Mouse (Mus musculus) intestine, embryonic 15.5 days (tissue): ENCODE data around the gene Narfl. TPM values are rescaled to one million over a fixed set of nuclear protein-coding genes. Genes with fewer than 3 reads are reported as not detected.

ENCODE experiments used
- ATAC-seq: fragments of 200-750 bp; cut with Nextera tagmentation; 2 replicates; pipeline ENCODE4 v1.8.0; 2017; ENCODE audit warnings: moderate TSS enrichment, moderate library complexity
- H3K27ac ChIP-seq: fragments of 300-500 bp; sonication (generic); 2 replicates; pipeline ENCODE4 v1.5.1; 2015; ENCODE audit warnings: mild to moderate bottlenecking, inconsistent platforms
- H3K27me3 ChIP-seq: fragments of 300-500 bp; sonication (generic); replicated peaks from 2 replicates; pipeline ENCODE4 v1.6.1; 2015; ENCODE audit warnings: inconsistent platforms
- H3K36me3 ChIP-seq: fragments of 300-500 bp; sonication (generic); 2 replicates; pipeline ENCODE4 v1.6.1; 2015; ENCODE audit warnings: inconsistent platforms
- H3K4me1 ChIP-seq: fragments of 300-500 bp; sonication (generic); replicated peaks from 2 replicates; pipeline ENCODE4 v1.6.1; 2015; ENCODE audit warnings: inconsistent platforms
- H3K4me2 ChIP-seq: fragments of 300-500 bp; sonication (generic); replicated peaks from 2 replicates; pipeline ENCODE4 v1.6.1; 2015; ENCODE audit warnings: mild to moderate bottlenecking, inconsistent platforms
- H3K4me3 ChIP-seq: fragments of 300-500 bp; sonication (generic); replicated peaks from 2 replicates; pipeline ENCODE4 v1.5.1; 2015; ENCODE audit warnings: inconsistent platforms
- H3K9ac ChIP-seq: fragments of 300-500 bp; sonication (generic); 2 replicates; pipeline ENCODE4 v1.6.1; 2015; ENCODE audit warnings: inconsistent platforms
- H3K9me3 ChIP-seq: fragments of 300-500 bp; sonication (generic); 2 replicates; pipeline ENCODE4 v1.6.1; 2016; ENCODE audit warnings: inconsistent platforms
- WGBS: fragments of 180-500 bp; shearing (Covaris S2); methylation state at CpG from one replicate; pipeline ENCODE4 v1.1.7; 2015; 5-methylcytosine and 5-hydroxymethylcytosine counted together
- polyA plus RNA-seq: library from polyadenylated mRNA; unstranded; fragments of >200 nt; fragmentation: Nextera tagmentation; extraction: Ambion mirVana; gene quantifications from 2 replicates; pipeline ENCODE4 v1.2.1, GENCODE M21; 2015

The Narfl gene
- polyA plus RNA-seq, 1 experiment from 2014 or later = 29.0 TPM

GRCm38 (mm10) chr17:25748238-25748637 is 25.3 kb upstream of the Narfl start:
- Histone ChIP-seq H3K9ac (no peak overlapping the region), H3K9me3 (no peaks in the 10 kb centered on the region), H3K27me3 (no peaks in the 10 kb centered on the region), H3K4me3 (no peak overlapping the region), H3K4me1 (peaks cover 5% of the 10 kb centered on the region; the same call in 1 of the 2 replicates), H3K27ac (no peak overlapping the region), H3K4me2 (no peak overlapping the region), H3K36me3 (no peaks in the 10 kb centered on the region)
- WGBS = 82% methylated on average over 4 of the region's 4 CpGs
- no peak for ATAC-seq

DNA sequence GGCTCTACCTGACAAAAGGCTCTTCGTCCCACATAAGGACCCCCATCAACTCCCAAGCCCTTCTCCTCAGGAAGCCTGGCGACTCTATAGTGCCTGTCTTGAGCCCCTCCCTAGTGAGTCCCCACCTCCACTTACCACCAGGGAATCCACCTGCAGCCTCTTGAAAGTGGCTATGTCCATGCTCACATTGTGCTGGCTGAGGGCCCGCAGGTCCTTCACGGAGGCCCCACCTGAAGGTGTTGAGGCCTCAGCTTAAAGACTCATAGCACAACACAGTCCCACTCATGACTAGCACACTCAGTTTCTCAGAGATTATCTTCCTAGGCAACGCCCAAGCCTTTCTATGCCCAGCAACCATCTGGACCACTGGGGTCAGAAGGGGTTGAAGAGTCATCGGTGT is 24.3 kb upstream of the Narfl start:
- 86% methylated on average over 6 of the region's 6 CpGs for WGBS
- Histone ChIP-seq H3K9ac (no peak overlapping the region), H3K4me1 (peaks cover 5% of the 10 kb centered on the region; the same call in 1 of the 2 replicates), H3K36me3 (no peaks in the 10 kb centered on the region), H3K4me3 (no peak overlapping the region), H3K27me3 (no peaks in the 10 kb centered on the region), H3K9me3 (no peaks in the 10 kb centered on the region), H3K4me2 (no peak overlapping the region), H3K27ac (no peak overlapping the region)
- no peak for ATAC-seq

GRCm38 (mm10) chr17:25751446-25751845 is 22.1 kb upstream of the Narfl start:
- no peak overlapping the region for H3K4me2 ChIP-seq
- WGBS = 31% methylated on average over 5 of the region's 5 CpGs
- peaks cover 5% of the 10 kb centered on the region; the same call in 1 of the 2 replicates for H3K4me1 ChIP-seq
- H3K27me3 ChIP-seq = no peaks in the 10 kb centered on the region
- H3K9ac ChIP-seq = no peak overlapping the region
- no peak for ATAC-seq
- H3K36me3 ChIP-seq = no peaks in the 10 kb centered on the region
- no peak overlapping the region for H3K4me3 ChIP-seq
- no peak overlapping the region for H3K27ac ChIP-seq
- H3K9me3 ChIP-seq = no peaks in the 10 kb centered on the region

- WGBS = 78% methylated on average over 9 of the region's 9 CpGs
- ATAC-seq = peak; percentile 37; the same call in 1 of the 2 replicates
These were observed 19.3 kb upstream of the Narfl start, which contains the start of gene Msln for GRCm38 (mm10) chr17:25754241-25754640. Gene Msln, minus strand, starts transcription at chr17:25754378.

GRCm38 (mm10) chr17:25755086-25755485 is 18.5 kb upstream of the Narfl start:
- H3K27ac ChIP-seq = no peak overlapping the region
- no peak overlapping the region for H3K9ac ChIP-seq
- H3K36me3 ChIP-seq = no peaks in the 10 kb centered on the region

More at GRCm38 (mm10) chr17:25754241-25754640, 19.3 kb upstream of the Narfl start, which contains the start of gene Msln:
- Histone ChIP-seq H3K4me2 (no peak within 1 kb of the TSS), H3K27me3 (no peaks in the 10 kb centered on the region), H3K9me3 (no peaks in the 10 kb centered on the region), H3K9ac (no peak within 1 kb of the TSS), H3K4me1 (peaks cover 5% of the 10 kb centered on the region; the same call in 1 of the 2 replicates), H3K4me3 (no peak within 1 kb of the TSS), H3K36me3 (no peaks in the 10 kb centered on the region), H3K27ac (no peak within 1 kb of the TSS)

GRCm38 (mm10) chr17:25755627-25756377 is 17.8 kb upstream of the Narfl start:
- no peak overlapping the region for H3K4me3 ChIP-seq
- H3K4me1 ChIP-seq = peaks cover 5% of the 10 kb centered on the region; the same call in 1 of the 2 replicates
- no peaks in the 10 kb centered on the region for H3K36me3 ChIP-seq
- no peak overlapping the region for H3K9ac ChIP-seq
- H3K9me3 ChIP-seq = no peaks in the 10 kb centered on the region
- no peaks in the 10 kb centered on the region for H3K27me3 ChIP-seq
- H3K4me2 ChIP-seq = no peak overlapping the region
- H3K27ac ChIP-seq = no peak overlapping the region
- peak; percentile 57 for ATAC-seq
- WGBS = 12% methylated on average over 4 of the region's 4 CpGs

More at GRCm38 (mm10) chr17:25755086-25755485, 18.5 kb upstream of the Narfl start:
- Histone ChIP-seq H3K27me3 (no peaks in the 10 kb centered on the region), H3K4me1 (peaks cover 5% of the 10 kb centered on the region; the same call in 1 of the 2 replicates), H3K4me2 (no peak overlapping the region), H3K9me3 (no peaks in the 10 kb centered on the region), H3K4me3 (no peak overlapping the region)
- ATAC-seq = no peak
- WGBS = 77% methylated on average over 4 of the region's 4 CpGs

DNA sequence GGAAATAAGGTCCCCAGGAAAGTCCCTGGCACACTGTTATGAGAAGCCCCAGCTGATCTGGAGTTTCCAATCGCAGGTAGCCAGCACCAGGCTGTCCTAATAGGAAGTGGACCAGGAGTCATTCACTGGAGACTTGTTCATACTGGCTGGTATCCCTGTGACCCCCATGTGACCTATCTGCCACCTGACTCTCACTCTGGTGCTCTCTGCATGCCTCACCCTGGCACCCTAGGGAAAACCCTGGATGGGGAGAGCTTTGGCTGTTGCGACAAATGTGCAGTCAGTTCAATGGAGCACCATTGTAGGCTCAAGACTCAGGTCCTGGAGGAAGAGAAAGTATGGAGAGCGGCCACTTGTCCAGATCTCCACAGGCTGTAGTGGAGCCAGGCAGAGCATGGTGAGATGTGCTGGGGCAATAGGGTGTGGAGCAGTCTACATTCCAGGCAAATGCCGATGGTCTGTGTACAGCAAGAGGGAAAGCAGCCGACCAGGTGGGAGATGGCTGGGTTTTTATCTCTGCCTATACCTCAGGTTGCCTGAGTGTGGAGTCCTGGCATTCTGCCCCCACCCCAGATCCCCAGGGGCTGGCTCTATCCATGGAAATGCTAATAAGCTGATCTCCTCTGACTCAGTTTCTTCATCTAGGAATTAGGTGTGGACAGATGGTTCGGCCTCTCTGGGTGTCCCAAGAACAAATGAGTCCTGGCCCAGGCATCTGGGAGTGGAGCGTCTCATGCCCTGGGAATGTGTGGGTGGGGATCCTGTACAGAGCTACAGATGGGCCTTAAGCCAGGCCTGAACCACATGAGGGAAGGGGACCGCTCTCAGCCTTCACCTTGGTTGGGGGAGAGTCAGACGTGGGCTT is 17.0 kb upstream of the Narfl start:
- no peaks in the 10 kb centered on the region for H3K9me3 ChIP-seq
- ATAC-seq = peak; percentile 62; the same call in 1 of the 2 replicates
- H3K4me2 ChIP-seq = no peak overlapping the region
- 66% methylated on average over 9 of the region's 9 CpGs for WGBS
- H3K27me3 ChIP-seq = no peaks in the 10 kb centered on the region
- peak overlapping the region; percentile 15; the same call in 1 of the 2 replicates for H3K27ac ChIP-seq
- peaks cover 1% of the 10 kb centered on the region; the same call in 1 of the 2 replicates for H3K4me1 ChIP-seq
- H3K4me3 ChIP-seq = no peak overlapping the region
- no peak overlapping the region for H3K9ac ChIP-seq
- H3K36me3 ChIP-seq = no peaks in the 10 kb centered on the region

DNA sequence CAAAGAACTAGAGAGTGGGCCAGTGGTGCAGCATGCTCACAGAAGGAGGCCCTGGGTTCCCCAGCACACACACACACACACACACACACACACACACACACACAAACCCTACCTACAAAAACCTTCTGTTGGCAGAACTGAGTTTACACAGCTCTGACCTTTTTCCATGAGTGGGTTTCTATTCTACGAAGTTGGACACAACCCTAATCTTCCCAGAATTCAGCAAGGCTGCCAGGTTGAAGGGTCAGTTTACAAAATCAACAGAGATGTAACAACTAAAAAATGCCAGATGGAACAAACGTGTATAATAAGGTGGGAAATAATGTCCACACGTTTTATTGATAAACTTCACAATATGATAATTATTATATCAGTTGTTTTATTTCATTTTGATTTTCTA is 15.9 kb upstream of the Narfl start:
- Histone ChIP-seq H3K9ac (no peak overlapping the region), H3K9me3 (no peaks in the 10 kb centered on the region), H3K36me3 (no peaks in the 10 kb centered on the region), H3K4me1 (no peaks in the 10 kb centered on the region; the same call in 1 of the 2 replicates), H3K27me3 (no peaks in the 10 kb centered on the region), H3K4me2 (no peak overlapping the region), H3K27ac (no peak overlapping the region), H3K4me3 (no peak overlapping the region)
- no peak for ATAC-seq
- 65% methylated on average over 3 of the region's 3 CpGs for WGBS

DNA sequence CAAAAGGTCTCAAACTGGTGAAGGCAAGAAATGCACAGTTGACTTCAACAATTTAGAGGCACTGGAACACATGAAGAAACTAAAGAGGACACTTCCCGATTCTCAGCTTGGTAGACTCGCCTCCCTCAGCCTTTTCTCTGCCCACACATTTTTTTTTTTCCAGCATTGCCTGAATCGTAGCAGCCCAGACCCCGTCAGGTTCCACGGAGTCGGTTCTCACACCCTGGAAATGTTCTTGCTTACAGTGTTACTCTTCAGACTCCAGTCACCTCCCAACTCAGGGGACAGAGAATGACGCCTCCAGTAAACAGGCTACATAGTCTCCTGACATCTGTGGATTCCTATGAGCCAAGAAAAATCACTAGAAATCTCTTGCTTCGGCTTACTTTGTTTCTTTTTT is 13.4 kb upstream of the Narfl start:
- no peak overlapping the region for H3K4me2 ChIP-seq

DNA sequence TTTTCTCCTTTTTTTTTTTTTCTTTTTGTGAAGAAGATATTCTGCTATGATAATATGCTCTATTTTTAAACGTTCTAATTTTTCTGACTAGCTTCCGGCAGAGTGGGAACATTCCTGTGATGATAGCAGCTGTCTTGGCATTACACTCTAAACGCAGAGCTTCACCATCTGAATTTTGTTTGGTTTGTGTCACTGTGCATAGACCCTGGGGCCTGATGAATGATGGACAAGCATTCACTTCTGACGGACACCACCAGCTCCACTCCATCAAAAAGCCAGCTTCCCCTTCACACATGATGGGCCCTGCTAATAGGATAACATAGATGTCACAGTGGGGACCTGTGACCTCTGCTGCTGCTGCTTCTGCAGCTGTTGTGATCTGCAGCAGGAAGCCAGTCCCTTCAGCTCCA is 12.0 kb upstream of the Narfl start:
- Histone ChIP-seq H3K9ac (no peak overlapping the region), H3K9me3 (no peaks in the 10 kb centered on the region), H3K36me3 (no peaks in the 10 kb centered on the region), H3K4me3 (no peak overlapping the region), H3K4me1 (no peaks in the 10 kb centered on the region; the same call in 1 of the 2 replicates), H3K4me2 (no peak overlapping the region), H3K27ac (no peak overlapping the region), H3K27me3 (no peaks in the 10 kb centered on the region)
- WGBS = 51% methylated on average over 4 of the region's 4 CpGs
- no peak for ATAC-seq

More for the DNA sequence above, 13.4 kb upstream of the Narfl start:
- no peaks in the 10 kb centered on the region for H3K36me3 ChIP-seq
- H3K27ac ChIP-seq = no peak overlapping the region
- ATAC-seq = no peak
- no peak overlapping the region for H3K4me3 ChIP-seq
- no peaks in the 10 kb centered on the region for H3K27me3 ChIP-seq
- no peaks in the 10 kb centered on the region for H3K9me3 ChIP-seq
- no peak overlapping the region for H3K9ac ChIP-seq
- no peaks in the 10 kb centered on the region; the same call in 1 of the 2 replicates for H3K4me1 ChIP-seq
- WGBS = 67% methylated on average over 8 of the region's 8 CpGs

- no peak overlapping the region for H3K27ac ChIP-seq
- H3K36me3 ChIP-seq = no peaks in the 10 kb centered on the region
- no peak overlapping the region for H3K9ac ChIP-seq
- H3K9me3 ChIP-seq = no peaks in the 10 kb centered on the region
- ATAC-seq = no peak
- no peaks in the 10 kb centered on the region for H3K4me1 ChIP-seq
- H3K4me2 ChIP-seq = no peak overlapping the region
- 29% methylated on average over 3 of the region's 3 CpGs for WGBS
- H3K4me3 ChIP-seq = no peak overlapping the region
- H3K27me3 ChIP-seq = no peaks in the 10 kb centered on the region
These were observed 11.0 kb upstream of the Narfl start for GRCm38 (mm10) chr17:25762591-25762990.

GRCm38 (mm10) chr17:25765886-25766285 is 7.7 kb upstream of the Narfl start:
- no peak for ATAC-seq
- no peak overlapping the region for H3K27ac ChIP-seq
- WGBS = 65% methylated on average over 5 of the region's 5 CpGs
- H3K9ac ChIP-seq = no peak overlapping the region
- H3K36me3 ChIP-seq = no peaks in the 10 kb centered on the region
- no peaks in the 10 kb centered on the region for H3K27me3 ChIP-seq
- no peak overlapping the region for H3K4me2 ChIP-seq
- no peaks in the 10 kb centered on the region for H3K4me1 ChIP-seq
- no peaks in the 10 kb centered on the region for H3K9me3 ChIP-seq
- no peak overlapping the region for H3K4me3 ChIP-seq
